Comparison of ENCODE assay signal across 9 mouse cellular contexts in the genomic region with DNA sequence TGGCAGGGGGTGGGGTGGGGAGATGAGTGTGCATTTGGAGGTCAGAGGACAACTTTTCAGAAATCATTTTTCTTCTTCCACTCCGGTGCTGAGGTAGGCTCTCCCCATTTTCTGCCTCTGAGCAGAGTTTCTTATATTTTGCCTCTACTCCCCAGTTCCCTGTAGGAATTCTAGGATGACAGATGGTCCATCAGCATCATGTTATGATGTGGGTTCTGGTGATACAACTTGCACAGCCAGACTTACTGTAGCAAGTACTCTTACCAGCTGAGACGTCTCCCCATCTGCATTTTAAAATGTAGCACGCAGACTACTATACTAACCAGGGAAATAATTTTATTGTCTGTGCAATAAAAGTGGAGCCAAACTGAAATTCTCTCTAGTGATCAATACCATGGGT.
"Had no signal": no experiment of that assay in that cellular context is flagged by ENCODE, and none has a peak within 500 bp of the region (broad histone marks: within the 10 kb centered on the region; RNA-seq: fewer than 3 reads in every experiment).

No protein-coding gene starts in this region.

- ATAC-seq: liver, postnatal 0 days; lung, postnatal 0 days; midbrain, embryonic 15.5 days had no signal

- DNase-seq: kidney, adult 2 months; kidney, postnatal 25 days; liver, postnatal 0 days; lung, embryonic 14.5 days; right cerebral cortex, postnatal 25 days; thymus, adult 18-20 months; thymus, postnatal 36 days had no signal
